Mouse (Mus musculus): Measurements from ENCODE around the gene Sptbn2.

- TF ChIP-seq CTCF (IDR thresholded peaks at IDR 0.05; ENCODE audit: extremely low read depth, insufficient read depth, low read length), result no peak
- no peak for TF ChIP-seq POLR2A (IDR thresholded peaks at IDR 0.05; ENCODE audit: extremely low read depth, insufficient read depth, low read length)
Measured at GRCm38 (mm10) chr19:4711601-4712155, 711 bp downstream of the Sptbn2 start.

All from cortical plate, adult 2 months (tissue).